Mouse (Mus musculus): ENCODE measurements at regions not wholly inside any gene's neighbourhood (a gene's known extent, or its start where the extent isn't known, plus 50 kb on each side); places are given as distances from the start of the nearest gene placed in this dataset.

GRCm38 (mm10) chr5:45229477-45229876 lies 220.6 kb downstream of the Qdpr start:
- TF ChIP-seq USF2 (conservative IDR thresholded peaks at IDR 0.05; ENCODE audit: low read depth, low read length), result no peak
- TF ChIP-seq ZNF384 (IDR thresholded peaks at IDR 0.05; ENCODE audit: low read depth, low read length), result no peak
- no peak for TF ChIP-seq MEF2A (IDR thresholded peaks at IDR 0.05; ENCODE audit: borderline replicate concordance, low read depth, low read length)
- no peak for TF ChIP-seq MAZ (IDR thresholded peaks at IDR 0.05; ENCODE audit: low read depth, low read length)
- TF ChIP-seq MYC (IDR thresholded peaks at IDR 0.05; ENCODE audit: low read depth, low read length), result no peak
